Mouse (Mus musculus): ENCODE measurements at regions not wholly inside any gene's neighbourhood (a gene's known extent, or its start where the extent isn't known, plus 50 kb on each side); places are given as distances from the start of the nearest gene placed in this dataset.
A peak's percentile ranks its signal among the peaks of the same experiment; 100 is the strongest.
"Not testable (repeated sequence)": the region's sequence is repeated elsewhere in the genome, so short reads cannot be mapped to it uniquely, and the experiment has no call there.

DNA sequence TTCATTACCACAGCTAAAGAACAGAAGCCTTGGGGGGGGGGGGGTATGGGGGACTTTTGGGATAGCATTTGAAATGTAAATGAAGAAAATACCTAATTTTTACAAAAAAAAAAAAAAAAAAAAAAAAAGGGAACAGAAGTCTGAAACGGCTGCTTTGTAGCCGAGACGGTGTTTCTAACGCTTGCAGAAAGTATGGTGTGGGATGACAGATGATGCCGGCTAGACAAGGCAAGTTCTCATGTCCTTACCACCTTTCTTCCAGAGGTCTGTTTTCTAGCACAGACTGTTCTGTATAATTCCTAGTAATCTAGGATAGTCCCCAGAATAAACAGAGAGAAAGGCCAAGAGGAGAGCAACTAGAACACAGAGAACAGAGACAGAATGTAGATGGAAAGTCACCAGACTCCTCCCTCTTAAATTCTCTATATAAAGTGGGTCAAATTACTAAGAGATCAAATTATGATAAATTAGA, 67.2 kb upstream of the Chd2 start:
- DNase-seq (ENCODE audit: low spot score in 2 of 2): no peak

DNA sequence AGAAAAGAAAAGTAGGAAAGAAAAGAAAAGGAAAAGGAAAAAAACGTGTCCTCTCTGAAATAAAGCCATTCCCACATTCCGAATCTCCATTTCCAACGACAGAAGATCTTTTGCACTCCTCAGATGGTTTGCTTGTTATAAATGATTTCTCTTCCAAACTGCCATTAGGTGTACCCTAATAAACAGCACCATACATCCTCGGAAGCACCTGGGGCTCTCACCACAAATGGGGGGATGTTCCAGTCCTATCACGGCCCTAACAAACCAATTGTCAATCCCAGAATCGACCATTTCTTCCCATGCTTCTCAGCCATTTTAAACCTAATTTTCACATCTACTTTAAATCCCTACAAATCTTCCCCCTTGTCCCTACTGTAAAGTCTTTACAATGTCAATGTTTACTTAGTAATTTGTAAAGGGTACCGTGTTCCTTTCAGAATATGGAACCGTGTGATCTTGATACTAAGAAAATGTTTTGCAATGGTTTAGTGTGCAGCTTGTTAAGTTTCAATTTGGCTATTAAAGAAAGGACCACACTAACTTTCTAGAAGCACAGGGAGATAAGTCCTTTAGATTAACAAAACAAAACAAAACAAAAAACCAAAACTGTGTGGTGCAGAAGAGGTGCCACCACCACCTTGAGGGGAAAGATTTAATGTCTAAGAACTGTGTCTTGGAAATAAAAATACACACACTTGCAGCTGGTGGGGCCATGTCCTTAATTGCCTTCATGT, 66.6 kb upstream of the Chd2 start:
- DNase-seq (ENCODE audit: low spot score in 2 of 2): no peak

- DNase-seq (ENCODE audit: low spot score in 2 of 2): no peak
Measured at GRCm38 (mm10) chr7:73607450-73608005, 65.9 kb upstream of the Chd2 start.

- DNase-seq (ENCODE audit: low spot score in 2 of 2): peak; percentile 91 to 96
Measured at GRCm38 (mm10) chr7:73606677-73607449, 65.2 kb upstream of the Chd2 start.

DNA sequence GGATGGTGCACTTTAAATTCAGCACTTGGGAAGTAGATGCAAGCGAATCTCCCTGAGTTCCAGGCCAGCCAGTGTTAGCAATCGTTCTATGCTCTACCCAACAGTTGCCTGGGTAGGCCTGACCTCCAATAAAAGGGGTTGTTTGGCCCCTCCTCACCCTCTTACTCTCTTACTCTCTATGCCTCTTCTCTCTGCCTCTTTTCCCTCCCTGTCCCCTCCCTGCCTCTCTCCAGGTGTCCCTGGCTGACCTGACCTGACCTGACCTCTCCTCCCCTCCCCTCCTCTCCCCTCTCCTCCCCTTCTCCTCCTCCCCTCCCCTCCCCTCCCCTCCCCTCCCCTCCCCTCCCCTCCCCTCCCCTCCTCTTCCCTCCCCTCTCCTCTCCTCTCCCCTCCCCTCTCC, 63.0 kb upstream of the Chd2 start:
- no peak for DNase-seq (ENCODE audit: low spot score in 2 of 2)

- DNase-seq (ENCODE audit: low spot score in 2 of 2): no peak
Measured at GRCm38 (mm10) chr7:73602815-73603551, 61.4 kb upstream of the Chd2 start.

DNA sequence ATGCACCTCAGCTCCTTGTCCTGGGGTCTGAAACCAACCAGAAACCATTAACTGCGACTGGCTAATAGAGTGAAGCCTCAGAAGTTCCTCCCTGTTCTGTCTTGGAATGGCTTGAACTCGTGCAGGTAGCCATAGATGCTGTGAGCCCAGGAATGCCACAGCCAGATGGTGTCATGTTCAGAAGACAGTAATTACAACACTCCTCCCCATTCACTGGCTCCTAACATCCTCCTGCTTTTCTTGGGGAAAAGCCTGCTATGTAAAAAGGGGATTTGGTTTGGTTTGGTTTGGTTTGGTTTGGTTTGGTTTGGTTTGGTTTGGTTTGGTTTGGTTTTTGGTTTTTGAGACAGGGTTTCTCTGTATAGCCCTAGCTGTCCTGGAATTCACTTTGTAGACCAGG, 59.7 kb upstream of the Chd2 start:
- no peak for DNase-seq (ENCODE audit: low spot score in 2 of 2)

DNA sequence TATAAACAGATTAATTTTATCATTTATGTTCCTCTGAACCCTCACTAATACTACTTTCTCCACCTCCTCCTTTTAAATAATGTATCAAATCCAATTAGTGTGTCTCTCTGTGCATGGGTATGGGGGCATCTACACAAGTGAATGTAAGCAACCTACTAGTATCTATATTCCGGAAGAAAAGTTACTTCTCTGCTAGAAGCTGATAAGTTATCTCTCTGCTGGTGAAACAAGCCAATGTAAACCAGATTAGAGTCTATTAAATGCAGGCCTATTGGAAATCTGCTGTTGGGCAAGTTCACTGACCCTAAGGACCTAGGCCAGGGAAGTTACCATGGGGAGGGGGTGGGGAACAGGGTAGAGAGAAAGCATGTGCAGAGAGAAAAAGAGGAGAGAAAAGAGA, 59.1 kb upstream of the Chd2 start:
- no peak for DNase-seq (ENCODE audit: low spot score in 2 of 2)

- DNase-seq (ENCODE audit: low spot score in 2 of 2): not testable (repeated sequence)
Measured at GRCm38 (mm10) chr7:73600003-73600385, 58.4 kb upstream of the Chd2 start.

GRCm38 (mm10) chr7:73599354-73600002, 57.8 kb upstream of the Chd2 start:
- no peak for DNase-seq (ENCODE audit: low spot score in 2 of 2)

GRCm38 (mm10) chr7:73597968-73598367, 56.3 kb upstream of the Chd2 start:
- DNase-seq (ENCODE audit: low spot score in 2 of 2): no peak

DNA sequence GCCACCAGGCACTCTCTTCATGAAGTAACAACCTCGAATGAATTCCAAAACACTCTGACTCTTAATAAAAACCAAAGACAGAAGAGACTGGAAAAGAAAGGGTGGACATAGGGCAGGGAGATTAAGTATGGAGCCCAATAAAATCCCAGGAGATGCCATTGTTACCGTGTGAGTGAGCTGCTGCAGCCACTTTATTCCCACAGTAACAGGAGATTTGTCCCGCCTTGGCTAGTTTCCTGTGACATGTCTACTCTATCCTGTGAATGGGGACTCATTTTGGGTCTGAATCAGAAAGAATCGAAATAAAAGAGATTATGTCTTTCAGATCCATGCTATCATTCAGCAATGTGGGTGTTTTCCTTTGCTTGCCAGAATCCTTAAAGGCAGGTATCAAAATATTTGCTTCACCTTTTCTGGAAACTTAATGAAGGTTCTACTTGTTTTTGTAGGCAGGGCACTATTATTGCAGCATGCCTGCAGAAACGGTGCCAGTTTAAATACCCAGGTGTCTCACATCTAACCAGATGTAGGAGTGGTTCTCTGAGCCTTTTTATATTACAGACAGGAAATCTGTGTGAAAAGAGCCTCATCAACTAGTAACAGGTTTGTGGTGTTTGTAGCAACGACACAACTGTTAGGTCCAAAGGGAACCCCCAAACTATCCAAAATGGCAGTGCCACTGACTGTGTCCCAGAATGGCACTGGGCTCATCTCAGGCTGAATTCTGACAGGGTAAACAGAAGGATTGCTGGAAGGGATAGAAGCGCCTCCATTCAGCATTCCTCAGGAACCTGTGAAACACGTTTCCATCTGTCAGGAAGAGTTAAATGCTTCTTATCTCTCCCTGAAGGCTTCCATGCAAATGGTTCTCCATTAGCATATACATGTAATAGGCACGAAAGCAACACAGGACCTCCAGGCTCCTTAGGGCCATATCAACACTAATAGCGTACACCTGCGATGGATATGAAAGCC, 55.5 kb upstream of the Chd2 start:
- no peak for DNase-seq (ENCODE audit: low spot score in 2 of 2)

- DNase-seq (ENCODE audit: low spot score in 2 of 2): no peak
Measured at GRCm38 (mm10) chr7:73596415-73596814, 54.8 kb upstream of the Chd2 start.

DNA sequence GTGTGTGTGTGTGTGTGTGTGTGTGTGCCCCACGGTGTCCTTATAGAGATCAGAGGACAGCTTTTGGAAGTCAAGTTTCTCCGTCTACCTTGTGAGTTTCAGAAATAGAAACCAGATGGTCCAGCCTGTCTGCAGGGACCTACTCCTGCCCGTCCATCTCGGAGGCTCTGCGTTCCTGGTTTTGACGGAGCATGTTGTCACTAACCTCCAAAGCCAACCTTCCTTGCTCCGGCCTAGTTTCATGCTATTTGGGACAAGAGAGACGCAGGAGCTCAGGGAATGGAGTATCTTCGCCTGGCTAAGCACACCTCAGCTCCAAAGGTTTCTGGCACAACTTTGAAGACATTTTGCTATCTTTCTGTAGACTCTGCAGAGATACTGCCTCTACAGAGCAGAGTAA, 54.2 kb upstream of the Chd2 start:
- no peak for DNase-seq (ENCODE audit: low spot score in 2 of 2)

- DNase-seq (ENCODE audit: low spot score in 2 of 2): peak; percentile 62 to 80
Measured at GRCm38 (mm10) chr7:73595140-73595825, 53.7 kb upstream of the Chd2 start.

- DNase-seq (ENCODE audit: low spot score in 2 of 2): peak in 1 of 2 experiments; percentile 49
Measured at GRCm38 (mm10) chr7:73594492-73595139, 53.0 kb upstream of the Chd2 start.

DNA sequence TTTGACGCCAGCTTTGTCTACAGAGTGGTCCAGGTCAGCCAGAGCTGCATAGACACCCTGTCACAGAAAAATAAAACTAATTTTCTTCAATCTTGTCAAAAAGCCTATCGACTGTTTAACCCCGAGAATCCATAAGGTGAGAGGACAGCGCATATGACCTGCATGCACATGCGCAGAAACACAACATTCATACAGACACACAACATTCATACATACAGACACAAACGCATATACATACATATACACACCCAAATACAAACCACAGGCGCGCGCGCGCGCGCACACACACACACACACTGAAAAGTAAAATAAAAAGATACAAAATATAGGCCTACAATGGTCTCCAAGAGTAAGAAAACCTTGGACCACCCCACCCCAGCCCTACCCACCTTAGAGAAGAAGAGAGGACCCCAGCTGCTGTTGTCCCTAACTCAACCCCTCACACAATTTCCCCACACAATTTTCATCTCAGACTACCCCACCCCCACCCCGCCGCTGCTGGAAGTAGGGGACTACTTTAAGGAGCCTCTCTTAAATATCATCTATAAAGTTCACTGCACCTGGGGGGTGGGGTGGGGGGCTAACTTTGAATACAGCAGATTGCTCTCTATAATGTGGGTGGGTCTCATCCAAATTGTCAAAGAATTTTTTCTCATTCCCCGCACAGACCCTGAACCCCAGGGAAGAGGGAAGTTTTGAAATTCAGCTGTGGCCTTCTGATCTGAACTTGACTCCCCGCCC, 52.2 kb upstream of the Chd2 start:
- DNase-seq (ENCODE audit: low spot score in 2 of 2): no peak

DNA sequence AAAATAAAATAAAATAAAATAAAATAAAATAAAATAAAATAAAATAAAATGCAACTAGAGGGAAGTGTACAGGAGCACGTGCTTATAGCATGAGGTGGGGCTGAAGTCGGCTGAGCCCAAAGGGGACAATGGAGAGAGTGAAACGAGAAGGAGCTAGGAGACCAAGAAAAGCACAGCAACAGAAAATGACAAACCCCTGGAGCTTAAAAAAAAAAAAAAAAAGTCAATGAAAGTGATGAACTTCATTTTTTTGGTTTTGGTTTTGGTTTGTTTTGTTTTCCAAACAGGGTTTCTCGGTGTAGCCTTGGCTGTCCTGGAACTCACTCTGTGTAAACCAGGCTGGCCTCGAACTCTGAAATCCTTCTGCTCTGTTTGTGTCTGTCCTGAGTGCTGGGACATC, 51.2 kb upstream of the Chd2 start:
- DNase-seq (ENCODE audit: low spot score in 2 of 2): no peak

Data from cerebellum, postnatal 4 days (tissue).